Mouse (Mus musculus): ENCODE measurements around the gene Ttll11.

The Ttll11 gene

DNA sequence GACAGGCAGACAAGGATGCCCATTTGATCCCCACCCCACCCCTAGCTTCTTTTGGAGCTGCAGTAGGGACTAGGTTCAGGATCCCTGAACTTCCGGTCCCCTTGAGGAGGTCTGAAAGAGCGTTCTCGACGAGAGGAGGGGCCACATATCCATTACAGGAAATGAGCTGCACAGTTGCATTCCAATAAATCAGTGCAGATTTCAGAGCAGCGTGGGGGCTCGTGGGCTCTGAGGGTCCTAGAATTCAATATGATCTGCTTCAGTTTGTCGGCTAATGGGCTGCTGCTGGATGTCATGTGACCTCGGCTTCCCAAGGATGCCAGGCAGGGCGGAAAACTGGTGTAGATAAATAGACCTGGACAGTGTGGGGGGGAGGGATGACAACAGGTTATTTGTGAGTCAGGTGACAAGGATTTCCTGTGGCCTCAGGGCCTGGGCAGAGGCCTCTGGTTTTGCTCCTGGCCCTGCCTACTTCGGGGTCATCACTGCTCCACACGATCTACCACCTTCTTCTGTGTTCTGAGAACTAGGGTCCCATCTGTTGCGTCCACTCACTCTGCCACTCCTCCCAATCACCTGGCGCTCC is 240.0 kb downstream of the Ttll11 start:
- no peak for ATAC-seq (ENCODE audit: insufficient number of reproducible peaks, low FRiP score, low TSS enrichment)

DNA sequence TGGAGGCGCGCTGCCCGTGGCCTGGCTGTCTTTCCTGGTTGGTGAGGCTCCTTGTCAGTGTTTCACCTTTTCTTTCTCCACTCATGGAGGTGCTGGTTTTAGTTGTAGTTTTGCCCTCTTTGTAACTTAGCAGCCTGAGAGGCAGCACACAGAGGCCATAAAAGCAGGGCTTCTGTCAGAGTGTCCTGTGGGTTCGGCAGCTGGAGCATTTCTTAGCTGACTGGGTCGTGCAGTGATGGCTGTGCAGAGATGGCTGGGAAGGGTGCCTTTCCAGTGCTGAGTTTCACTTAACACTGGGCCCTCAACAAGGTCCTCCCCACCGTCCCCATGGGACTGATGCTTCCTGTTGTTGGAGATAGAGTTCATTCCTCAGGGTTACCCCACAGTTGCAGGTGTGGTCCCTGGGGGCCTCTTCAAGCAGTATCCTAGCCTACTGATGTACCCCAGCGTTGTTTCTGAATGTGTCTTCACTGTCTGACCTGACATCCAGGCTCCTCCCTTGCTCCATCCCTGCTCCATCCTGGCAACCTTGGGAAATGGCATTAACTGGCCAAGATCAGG is 242.2 kb downstream of the Ttll11 start:
- ATAC-seq (ENCODE audit: insufficient number of reproducible peaks, low FRiP score, low TSS enrichment): no peak

DNA sequence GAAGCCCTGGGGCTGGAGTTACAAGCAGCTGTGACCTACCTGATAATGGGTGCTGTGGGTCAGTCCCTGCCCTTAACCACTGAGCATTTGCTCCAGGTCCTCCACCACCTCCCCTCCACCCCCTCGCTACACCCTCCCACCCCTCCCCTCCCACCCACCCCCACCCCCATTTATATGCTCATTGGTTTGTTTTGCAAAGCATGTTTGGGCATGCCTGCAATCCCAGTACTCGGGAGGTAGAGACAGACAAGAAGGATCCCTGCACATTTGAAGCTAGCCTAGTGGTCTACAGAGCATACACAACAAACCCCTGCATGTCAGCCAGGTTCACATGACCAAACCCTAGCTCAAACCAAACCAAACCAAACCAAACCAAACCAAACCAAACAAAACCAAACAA is 243.7 kb downstream of the Ttll11 start:
- no peak for ATAC-seq (ENCODE audit: insufficient number of reproducible peaks, low FRiP score, low TSS enrichment)

DNA sequence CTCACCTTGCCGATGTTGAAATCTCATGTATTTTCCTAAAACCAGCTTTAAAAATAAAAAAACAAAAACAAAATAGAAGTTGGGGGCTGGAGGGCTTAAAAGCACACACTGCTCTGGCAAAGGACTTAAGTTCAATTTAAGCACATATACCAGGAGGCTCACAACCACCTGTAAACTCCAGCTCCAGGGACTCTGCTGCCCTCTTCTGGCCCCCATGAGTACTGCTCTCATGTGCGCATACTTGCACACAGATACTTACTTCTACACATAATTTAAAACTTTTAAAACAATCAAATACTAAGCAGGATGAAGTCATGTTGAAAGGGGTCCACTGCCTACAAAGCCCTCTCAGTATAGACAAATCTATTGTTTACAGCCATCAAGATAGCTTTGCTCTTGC is 244.7 kb downstream of the Ttll11 start:
- no peak for ATAC-seq (ENCODE audit: insufficient number of reproducible peaks, low FRiP score, low TSS enrichment)

DNA sequence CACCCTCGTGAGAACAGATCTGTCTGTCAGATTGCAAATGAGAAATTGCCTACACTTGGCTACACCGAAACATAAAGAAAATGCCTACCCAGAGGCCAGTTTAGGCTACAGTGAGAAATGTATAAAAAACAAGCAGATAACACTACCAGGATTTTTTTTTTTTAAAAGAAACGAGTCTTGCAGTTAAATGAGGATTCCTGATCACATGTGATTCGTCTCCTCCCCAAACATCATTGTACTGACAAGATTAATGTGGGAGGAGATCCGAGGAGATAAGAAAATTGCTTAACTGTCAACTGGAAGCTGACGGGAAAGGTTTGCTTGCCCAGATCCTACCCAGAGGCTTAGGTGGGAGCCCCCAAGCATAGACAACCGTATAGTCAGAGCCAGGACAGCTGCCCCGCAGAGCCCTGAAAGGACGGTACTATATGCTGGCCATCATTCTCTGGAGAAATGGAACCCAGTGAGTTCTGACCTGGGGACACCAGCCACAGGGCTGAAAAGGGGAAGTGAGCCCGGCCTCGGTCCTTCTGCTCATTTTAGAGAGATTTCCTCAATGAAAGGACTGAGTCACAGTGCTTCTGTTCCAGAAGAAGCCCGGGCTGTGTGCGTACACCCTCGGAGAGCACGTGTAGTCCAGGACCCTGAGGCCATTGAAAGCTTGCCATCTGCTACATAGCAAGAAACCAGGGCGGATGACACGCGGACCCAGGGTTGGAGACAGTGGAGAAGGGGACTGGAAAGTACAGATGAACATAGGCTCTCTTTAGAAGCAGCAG is 247.9 kb downstream of the Ttll11 start:
- ATAC-seq (ENCODE audit: insufficient number of reproducible peaks, low FRiP score, low TSS enrichment): no peak

DNA sequence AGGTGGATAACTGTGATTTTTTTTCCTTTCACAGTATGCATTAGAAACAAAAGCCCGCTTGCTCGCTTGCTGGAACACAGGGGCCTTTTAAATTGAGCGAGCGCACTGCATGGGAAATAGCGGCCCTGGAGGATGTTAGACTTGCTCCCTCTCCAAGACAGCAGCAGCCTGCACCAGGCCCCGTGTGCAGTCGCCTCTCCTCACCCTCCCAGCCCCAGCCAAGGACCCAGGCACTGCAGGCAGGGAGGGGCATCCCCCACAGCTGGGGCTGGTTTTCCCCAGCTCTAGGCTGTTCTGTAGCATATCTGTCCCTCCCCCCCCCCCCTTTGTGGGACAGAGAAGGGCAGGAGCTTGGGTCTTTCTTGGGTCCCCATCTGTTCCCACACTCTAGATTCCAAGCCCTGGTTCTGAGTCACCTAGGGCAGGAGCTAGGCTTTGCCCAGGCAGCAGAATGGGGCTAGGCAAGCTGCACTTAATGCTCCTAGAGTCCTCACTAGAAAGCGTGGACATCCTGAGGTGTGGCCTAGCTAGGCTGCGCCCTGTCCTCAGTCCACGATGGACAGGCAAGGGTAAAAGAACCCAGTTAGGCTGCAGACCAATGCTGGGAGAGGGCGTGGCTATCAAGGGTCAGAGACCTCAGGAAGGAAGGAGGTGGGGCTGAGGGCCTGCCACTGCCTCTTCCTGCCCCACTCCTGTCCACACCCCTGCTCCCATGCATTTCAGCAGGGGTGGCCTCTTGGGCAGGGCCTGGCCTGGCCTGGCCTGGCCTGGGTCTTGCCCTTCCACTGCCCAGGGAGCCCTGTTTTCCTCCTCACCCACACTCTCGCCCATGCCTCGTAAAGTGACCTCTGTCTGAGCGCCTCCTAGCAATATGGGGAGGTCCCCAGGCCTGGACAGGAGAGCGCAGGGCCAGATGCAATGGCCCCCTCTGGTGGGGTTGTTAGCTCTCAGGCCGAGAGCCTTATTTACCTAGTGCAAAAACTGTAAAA is 250.3 kb downstream of the Ttll11 start:
- ATAC-seq (ENCODE audit: insufficient number of reproducible peaks, low FRiP score, low TSS enrichment): no peak

DNA sequence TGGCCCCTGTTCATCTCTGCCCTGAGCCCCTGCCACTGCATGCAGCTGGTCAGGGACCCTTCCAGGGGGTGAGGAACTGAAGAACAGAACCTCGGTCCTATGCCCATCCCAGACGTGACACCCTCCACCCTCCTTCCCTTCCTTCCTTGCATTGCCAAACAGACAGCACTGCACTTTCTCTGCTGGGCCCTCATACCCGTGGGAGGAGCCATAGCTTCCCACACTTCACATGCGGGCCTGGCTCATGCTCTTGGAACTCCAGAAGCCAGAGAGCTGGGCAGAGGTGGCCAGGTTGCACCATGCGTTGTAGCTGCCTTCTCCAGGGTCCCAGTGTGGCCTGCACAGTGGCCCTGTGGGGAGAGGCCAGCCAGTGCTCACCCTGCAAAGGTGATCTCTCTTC is 251.1 kb downstream of the Ttll11 start:
- no peak for ATAC-seq (ENCODE audit: insufficient number of reproducible peaks, low FRiP score, low TSS enrichment)

DNA sequence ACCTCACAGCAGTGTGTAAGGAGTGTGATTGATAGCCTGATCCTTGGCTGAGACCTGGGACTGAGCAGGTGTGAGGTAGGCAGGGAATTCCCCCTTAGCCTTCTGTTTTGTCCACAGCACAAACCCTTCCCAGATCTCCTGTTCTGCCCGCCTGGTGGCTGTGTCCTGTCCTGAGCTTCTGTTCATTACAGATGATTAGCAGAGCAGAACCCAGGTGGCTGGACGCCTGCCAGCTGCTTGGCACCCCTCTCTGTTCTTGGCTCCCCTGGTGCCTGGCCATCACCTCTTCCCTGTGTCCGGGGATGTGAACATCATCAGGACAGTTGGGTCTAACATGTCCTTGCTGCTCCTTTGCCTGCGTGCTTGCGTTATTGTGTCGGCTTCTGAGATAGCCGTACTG is 256.0 kb downstream of the Ttll11 start:
- ATAC-seq (ENCODE audit: insufficient number of reproducible peaks, low FRiP score, low TSS enrichment): peak; percentile 51

DNA sequence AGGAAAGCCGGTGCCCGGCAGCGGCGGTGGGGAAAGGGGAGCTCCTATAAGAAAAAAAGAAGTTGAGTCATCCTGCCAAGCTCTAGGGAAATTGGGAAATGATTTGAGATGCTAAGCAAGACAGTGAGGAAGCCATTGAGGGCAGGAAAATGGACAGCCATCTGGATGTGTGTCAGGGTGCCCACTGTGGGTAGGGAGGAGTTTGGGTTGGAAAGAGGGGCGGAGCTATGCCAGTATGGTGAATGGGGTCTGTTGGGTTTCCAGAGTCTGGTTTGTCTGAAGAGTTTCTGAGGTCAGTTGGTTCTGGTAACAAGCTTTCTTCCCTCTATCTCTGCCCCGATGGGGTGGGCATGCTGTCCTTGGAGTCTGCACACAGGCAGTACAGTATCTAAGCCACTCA is 256.4 kb downstream of the Ttll11 start:
- no peak for ATAC-seq (ENCODE audit: insufficient number of reproducible peaks, low FRiP score, low TSS enrichment)

DNA sequence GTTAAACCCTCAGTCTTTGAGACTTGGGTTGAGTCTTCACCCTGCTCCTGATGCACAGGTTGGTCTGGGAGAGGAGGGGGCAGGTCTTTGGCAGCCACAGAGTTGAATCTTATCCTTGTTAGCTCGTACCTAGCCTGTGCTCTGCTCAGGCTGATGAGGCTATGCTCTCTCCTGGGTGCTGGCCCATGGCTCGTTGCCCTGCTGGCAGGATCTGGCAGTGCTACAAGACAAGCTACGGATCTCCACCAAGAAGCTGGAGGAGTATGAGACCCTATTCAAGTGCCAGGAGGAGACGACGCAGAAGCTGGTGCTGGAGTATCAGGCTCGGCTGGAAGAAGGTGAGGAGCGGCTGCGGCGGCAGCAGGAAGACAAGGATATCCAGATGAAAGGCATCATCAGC is 256.9 kb downstream of the Ttll11 start:
- no peak for ATAC-seq (ENCODE audit: insufficient number of reproducible peaks, low FRiP score, low TSS enrichment)

DNA sequence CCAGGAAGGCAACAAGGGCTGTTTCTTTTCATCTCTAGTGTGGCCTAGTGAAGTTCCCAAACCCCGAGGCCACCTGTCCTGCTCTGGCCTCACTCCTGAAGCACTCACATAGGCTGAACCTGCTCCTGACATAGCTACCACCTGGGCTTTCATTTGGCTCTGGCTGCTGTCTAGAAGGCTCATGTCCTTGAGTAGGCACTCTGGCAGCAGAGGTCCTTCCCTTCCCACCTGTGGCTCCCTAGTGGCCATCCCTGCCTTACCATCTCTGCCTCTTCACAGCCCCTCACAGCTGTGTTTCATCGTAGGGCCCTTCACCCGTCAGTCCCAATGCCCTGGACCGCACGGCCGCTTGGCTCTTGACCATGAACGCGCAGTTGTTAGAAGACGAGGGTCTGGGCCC is 258.8 kb downstream of the Ttll11 start:
- no peak for ATAC-seq (ENCODE audit: insufficient number of reproducible peaks, low FRiP score, low TSS enrichment)

DNA sequence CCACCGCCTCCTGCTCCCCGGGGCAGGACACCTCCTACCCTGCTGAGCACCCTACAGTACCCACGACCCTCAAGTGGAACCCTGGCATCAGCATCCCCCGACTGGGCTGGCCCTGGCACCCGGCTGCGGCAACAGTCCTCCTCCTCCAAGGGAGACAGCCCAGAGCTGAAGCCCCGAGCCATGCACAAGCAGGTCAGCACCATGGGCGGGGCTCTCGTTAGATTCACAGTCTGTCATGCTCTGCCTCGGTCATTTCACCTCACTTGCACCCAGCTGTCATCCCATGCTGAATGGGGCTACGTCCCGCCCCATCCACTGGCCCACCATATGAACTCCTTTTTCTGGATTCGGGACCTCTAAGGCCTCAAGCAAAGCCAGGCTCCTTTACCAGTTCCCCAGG is 259.2 kb downstream of the Ttll11 start:
- ATAC-seq (ENCODE audit: insufficient number of reproducible peaks, low FRiP score, low TSS enrichment): no peak

DNA sequence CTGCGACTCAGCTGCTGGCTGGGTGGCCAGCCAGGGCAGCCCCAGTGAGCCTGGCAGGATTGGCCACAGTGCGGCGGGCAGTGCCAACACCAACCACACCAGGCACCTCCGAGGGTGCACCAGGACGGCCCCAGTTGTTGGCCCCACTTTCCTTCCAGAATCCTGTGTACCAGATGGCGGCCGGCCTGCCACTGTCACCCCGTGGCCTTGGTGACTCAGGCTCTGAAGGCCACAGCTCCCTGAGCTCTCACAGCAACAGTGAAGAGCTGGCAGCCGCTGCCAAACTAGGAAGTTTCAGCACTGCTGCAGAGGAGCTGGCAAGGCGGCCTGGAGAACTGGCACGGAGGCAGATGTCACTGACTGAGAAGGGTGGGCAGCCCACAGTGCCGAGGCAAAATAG is 259.6 kb downstream of the Ttll11 start:
- ATAC-seq (ENCODE audit: insufficient number of reproducible peaks, low FRiP score, low TSS enrichment): no peak

DNA sequence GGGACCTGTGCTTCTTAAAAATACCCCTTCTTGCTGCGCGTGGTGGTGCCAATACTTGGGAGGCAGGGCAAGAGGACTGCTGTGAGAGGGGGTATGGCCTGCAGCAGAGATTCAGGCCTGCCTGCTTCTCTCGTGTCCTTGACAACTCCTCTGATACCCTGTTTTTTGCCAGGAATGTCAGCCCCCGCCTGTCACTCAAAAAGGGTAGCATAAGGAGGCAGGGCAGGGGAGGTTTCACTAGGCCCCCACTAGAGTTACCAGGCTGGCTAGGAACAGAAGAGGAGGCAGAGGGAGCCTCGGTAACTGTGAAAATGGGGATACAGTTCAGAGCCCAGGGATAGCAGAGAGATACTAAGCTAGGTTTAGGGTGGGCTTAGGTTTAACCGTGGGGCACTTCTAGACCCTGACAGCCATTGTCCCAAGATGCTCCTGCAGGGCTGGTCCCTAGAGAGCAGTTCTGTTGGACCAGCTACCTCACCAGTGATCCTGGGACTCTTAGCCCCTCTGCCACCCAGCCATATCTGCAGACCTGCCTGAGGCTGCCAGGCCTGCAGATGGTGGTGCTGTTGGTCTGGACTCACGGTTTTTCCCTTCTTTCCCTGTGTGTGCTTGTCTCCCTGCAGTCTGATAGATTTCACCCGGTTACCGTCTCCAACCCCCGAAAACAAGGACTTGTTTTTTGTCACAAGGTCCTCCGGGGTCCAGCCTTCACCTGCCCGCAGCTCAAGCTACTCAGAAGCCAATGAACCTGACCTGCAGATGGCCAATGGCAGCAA is 260.3 kb downstream of the Ttll11 start:
- ATAC-seq (ENCODE audit: insufficient number of reproducible peaks, low FRiP score, low TSS enrichment): no peak

DNA sequence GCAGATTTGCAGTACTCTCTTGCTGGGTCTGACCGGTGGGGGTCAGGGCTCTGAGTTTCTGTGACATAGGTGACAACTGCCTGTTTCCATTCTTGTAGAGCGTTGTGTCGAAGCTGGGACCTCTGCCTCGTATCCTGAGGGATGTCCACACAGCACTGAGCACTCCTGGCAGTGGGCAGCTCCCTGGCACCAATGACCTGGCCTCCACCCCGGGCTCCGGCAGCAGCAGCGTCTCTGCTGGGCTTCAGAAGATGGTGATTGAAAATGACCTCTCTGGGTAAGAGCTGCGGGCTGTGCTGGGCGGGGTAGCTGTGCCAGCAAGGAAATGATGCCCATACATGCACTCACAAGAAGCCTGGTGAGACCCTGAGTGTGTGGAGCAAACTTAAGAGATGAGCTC is 261.1 kb downstream of the Ttll11 start:
- ATAC-seq (ENCODE audit: insufficient number of reproducible peaks, low FRiP score, low TSS enrichment): no peak

DNA sequence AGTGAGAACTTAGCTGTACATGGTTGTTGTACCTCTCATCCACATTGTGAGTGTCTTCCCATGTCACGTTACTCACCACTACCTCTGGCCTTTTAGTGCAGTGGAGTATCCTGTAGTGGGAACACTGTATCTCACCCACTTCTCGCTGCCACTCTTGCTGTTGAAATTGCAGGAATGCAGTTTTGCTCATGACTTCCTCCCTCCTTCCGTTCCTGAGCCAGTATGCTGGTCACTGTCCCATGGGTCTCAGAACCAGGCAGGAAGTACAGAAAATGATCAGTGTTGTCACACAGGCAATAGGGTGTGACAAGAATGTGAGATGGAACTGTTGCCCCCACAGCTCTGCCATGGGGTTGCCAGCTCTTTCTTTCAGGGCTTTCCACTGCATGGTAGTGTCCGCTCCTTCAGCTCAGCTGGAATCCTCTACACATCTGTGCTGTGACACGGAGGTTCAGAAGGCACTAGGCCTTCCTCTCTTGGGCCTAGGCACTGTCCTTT is 261.7 kb downstream of the Ttll11 start:
- no peak for ATAC-seq (ENCODE audit: insufficient number of reproducible peaks, low FRiP score, low TSS enrichment)

DNA sequence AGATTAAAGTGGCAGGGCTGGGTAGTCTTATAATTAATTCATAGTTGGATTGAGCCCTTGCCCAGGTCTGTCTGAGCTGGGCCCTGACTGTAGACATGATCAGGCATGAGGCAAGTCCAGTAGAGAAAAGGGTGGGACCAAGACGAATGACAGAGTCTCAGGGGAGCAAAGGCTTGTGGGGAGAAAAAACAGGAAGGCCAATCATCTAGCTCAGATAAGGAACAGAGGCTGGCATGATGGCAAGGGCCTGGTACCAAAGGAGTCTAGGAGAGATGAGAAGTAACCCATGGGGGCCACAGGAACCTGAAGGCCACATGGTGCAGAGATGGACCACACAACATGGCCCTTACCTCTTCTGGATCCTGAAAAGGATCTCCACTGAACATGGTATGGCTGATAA is 263.5 kb downstream of the Ttll11 start:
- no peak for ATAC-seq (ENCODE audit: insufficient number of reproducible peaks, low FRiP score, low TSS enrichment)

DNA sequence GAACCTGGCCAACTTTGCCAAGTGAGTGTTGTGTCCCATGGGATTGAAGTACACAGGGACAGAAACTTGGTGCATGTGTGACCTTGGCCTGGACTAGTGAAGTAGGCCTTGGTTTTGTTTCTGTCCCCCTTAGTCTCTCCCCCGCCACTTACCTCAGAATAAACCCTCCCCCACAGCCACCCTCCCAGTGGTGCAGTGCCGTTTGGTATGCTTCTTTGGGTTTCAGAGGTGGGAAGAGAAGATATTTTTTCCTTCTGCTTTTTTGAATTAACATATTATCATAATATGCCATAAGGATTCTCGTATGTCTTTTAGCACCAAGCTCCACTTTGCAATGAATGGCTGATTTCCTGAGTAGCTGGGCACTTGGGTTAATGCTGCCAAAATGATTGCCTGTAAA is 264.2 kb downstream of the Ttll11 start:
- ATAC-seq (ENCODE audit: insufficient number of reproducible peaks, low FRiP score, low TSS enrichment): no peak

DNA sequence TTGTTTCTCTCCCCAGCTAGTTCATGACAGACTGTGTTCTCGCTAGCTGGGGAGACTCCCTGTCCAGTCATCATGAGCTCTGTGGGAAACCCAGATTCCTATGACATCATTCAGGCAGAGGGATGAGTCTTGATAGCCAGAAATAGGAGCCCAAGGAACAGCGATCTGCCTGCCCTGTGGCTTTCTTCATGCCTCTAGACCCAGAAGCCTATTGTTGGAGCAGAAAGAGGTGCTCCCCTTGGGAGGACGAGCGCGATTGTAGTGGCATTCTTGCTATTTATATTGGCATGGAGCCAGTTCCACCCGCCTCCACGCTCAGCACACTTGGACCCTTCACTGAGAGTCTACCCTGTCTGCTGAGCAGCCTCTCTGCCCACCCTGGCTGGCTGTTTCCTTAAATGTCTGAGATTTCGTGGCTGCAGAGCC is 265.0 kb downstream of the Ttll11 start:
- ATAC-seq (ENCODE audit: insufficient number of reproducible peaks, low FRiP score, low TSS enrichment): no peak

DNA sequence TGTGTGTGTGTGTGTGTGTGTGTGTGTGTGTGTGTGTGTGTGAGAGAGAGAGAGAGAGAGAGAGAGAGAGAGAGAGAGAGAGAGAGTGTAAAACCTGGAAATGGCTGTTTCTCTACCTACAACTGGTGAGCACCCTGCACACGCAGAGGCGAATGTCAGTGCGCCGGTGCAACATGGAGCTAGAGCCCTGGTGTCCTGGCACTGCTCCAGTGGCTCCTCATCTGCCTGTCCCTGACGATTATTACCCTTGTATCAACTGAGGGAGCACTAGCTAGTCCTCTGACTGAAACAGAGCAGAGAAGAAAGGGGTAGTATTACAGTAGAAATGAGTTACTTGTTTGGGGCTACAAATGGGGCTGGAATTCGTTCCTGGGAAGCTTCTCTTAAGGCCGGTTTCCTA is 266.3 kb downstream of the Ttll11 start:
- ATAC-seq (ENCODE audit: insufficient number of reproducible peaks, low FRiP score, low TSS enrichment): no peak
